Mouse (Mus musculus) CH12.LX (cell line): ENCODE measurements at regions not wholly inside any gene's neighbourhood (a gene's known extent, or its start where the extent isn't known, plus 50 kb on each side); places are given as distances from the start of the nearest gene placed in this dataset.

Experiments
- DNase-seq: peaks from one replicate; pipeline ENCODE4 v3.0.0-alpha.2; 2013; ENCODE audit errors: extremely low read depth
- H3K27ac ChIP-seq: 2 replicates; pipeline ENCODE4 v1.5.1; 2012; ENCODE audit warnings: low read depth, mild to moderate bottlenecking, control low read depth, moderate library complexity; ENCODE audit not compliant: insufficient read depth
- H3K27me3 ChIP-seq: replicated peaks from 2 replicates; pipeline ENCODE3; 2012; ENCODE audit warnings: inconsistent platforms
- H3K36me3 ChIP-seq, 2 experiments: replicated peaks in 1 of 2; 2 replicates each; pipeline versions ENCODE3 to v1.6.1; 2012; ENCODE audit warnings: inconsistent platforms in 1 of 2, low read length in 1 of 2, mild to moderate bottlenecking in 1 of 2, mixed read lengths in 1 of 2, moderate library complexity in 1 of 2; ENCODE audit not compliant: control insufficient read depth in 1 of 2, insufficient read depth in 1 of 2
- H3K4me1 ChIP-seq, 2 experiments: 2 replicates each; pipeline ENCODE4 v1.6.1; 2012; ENCODE audit warnings: inconsistent platforms in 1 of 2, moderate library complexity in 1 of 2; ENCODE audit not compliant: insufficient read depth in 2 of 2, control insufficient read depth in 1 of 2
- H3K4me2 ChIP-seq: 2 replicates; pipeline ENCODE4 v1.6.1; 2012; ENCODE audit warnings: low read depth, mild to moderate bottlenecking, control low read depth; ENCODE audit not compliant: poor library complexity, insufficient read depth, severe bottlenecking
- H3K4me3 ChIP-seq, 3 experiments: fragments of 150-350 bp in 1 of 3; sonication (generic) in 1 of 3; replicated peaks in 1 of 3; 2 replicates each; pipeline versions ENCODE3 to v1.5.1; 2011 to 2012; ENCODE audit warnings: low read depth in 2 of 3, low read length in 2 of 3, mild to moderate bottlenecking in 2 of 3, moderate library complexity in 2 of 3, control low read depth in 1 of 3, improper control_type of control experiment in 1 of 3, inconsistent platforms in 1 of 3, mixed read lengths in 1 of 3; ENCODE audit not compliant: poor library complexity in 1 of 3
- H3K79me2 ChIP-seq: replicated peaks from 2 replicates; pipeline ENCODE4 v1.6.1; 2012; ENCODE audit warnings: mild to moderate bottlenecking, moderate library complexity; ENCODE audit not compliant: control insufficient read depth, poor library complexity, insufficient read depth, severe bottlenecking; ENCODE audit errors: extremely low read depth
- H3K9ac ChIP-seq: 2 replicates; pipeline ENCODE4 v1.6.1; 2012; ENCODE audit warnings: low read depth, mild to moderate bottlenecking, control low read depth, moderate library complexity; ENCODE audit not compliant: insufficient read depth
- H3K9me3 ChIP-seq: replicated peaks from 2 replicates; pipeline ENCODE3; 2012; ENCODE audit warnings: low read length, inconsistent platforms, mixed read lengths
- BHLHE40 ChIP-seq: IDR thresholded peaks from 2 replicates; pipeline ENCODE4 v1.6.1; 2011; ENCODE audit warnings: mild to moderate bottlenecking, low read depth, low read length, improper control_type of control experiment
- CHD1 ChIP-seq: IDR thresholded peaks from 2 replicates; pipeline ENCODE4 v1.6.1; 2012; ENCODE audit warnings: low read depth, low read length, improper control_type of control experiment, inconsistent platforms
- CTCF ChIP-seq, 2 experiments: IDR thresholded peaks in 1 of 2; conservative IDR thresholded peaks in 1 of 2; 2 replicates each; pipeline ENCODE4 v1.5.1; 2011 to 2012; ENCODE audit warnings: low read depth in 2 of 2, low read length in 2 of 2, improper control_type of control experiment in 1 of 2, inconsistent platforms in 1 of 2, mild to moderate bottlenecking in 1 of 2, moderate library complexity in 1 of 2
- ELF1 ChIP-seq: IDR thresholded peaks from 2 replicates; pipeline ENCODE4 v1.6.1; 2014; ENCODE audit warnings: low read depth, mild to moderate bottlenecking, inconsistent platforms, low read length, improper control_type of control experiment
- EP300 ChIP-seq: IDR thresholded peaks from 2 replicates; pipeline ENCODE4 v1.6.1; 2011; ENCODE audit warnings: low read length, improper control_type of control experiment
- ETS1 ChIP-seq: conservative IDR thresholded peaks from 2 replicates; pipeline ENCODE4 v1.6.1; 2012; ENCODE audit warnings: low read depth, mild to moderate bottlenecking, inconsistent platforms, low read length, improper control_type of control experiment, moderate library complexity
- HCFC1 ChIP-seq: IDR thresholded peaks from 2 replicates; pipeline ENCODE4 v1.6.1; 2012; ENCODE audit warnings: low read depth, mild to moderate bottlenecking, inconsistent platforms, low read length, improper control_type of control experiment
- JUND ChIP-seq: conservative IDR thresholded peaks from 2 replicates; pipeline ENCODE4 v1.6.1; 2011; ENCODE audit warnings: low read depth, low read length, improper control_type of control experiment
- KAT2A ChIP-seq: IDR thresholded peaks from 2 replicates; pipeline ENCODE4 v1.6.1; 2012; ENCODE audit warnings: low read length, improper control_type of control experiment, inconsistent platforms; ENCODE audit not compliant: insufficient replicate concordance
- MAFK ChIP-seq: IDR thresholded peaks from 2 replicates; pipeline ENCODE4 v1.6.1; 2011; ENCODE audit warnings: low read length, improper control_type of control experiment; ENCODE audit not compliant: insufficient replicate concordance
- MAX ChIP-seq: IDR thresholded peaks from 2 replicates; pipeline ENCODE4 v1.6.1; 2011; ENCODE audit warnings: low read length, improper control_type of control experiment
- MAZ ChIP-seq: IDR thresholded peaks from 2 replicates; pipeline ENCODE4 v1.6.1; 2012; ENCODE audit warnings: low read depth, mild to moderate bottlenecking, inconsistent platforms, low read length, improper control_type of control experiment, moderate library complexity
- MEF2A ChIP-seq: IDR thresholded peaks from 2 replicates; pipeline ENCODE4 v1.6.1; 2014; ENCODE audit warnings: low read depth, mild to moderate bottlenecking, inconsistent platforms, low read length, improper control_type of control experiment, borderline replicate concordance
- MXI1 ChIP-seq: IDR thresholded peaks from 2 replicates; pipeline ENCODE4 v1.6.1; 2011; ENCODE audit warnings: mild to moderate bottlenecking, low read depth, low read length, improper control_type of control experiment
- NELFE ChIP-seq: IDR thresholded peaks from 2 replicates; pipeline ENCODE4 v1.6.1; 2011; ENCODE audit warnings: low read depth, low read length, improper control_type of control experiment
- PAX5 ChIP-seq: IDR thresholded peaks from 2 replicates; pipeline ENCODE4 v1.6.1; 2012; ENCODE audit warnings: low read length, inconsistent platforms, mixed read lengths
- POLR2A ChIP-seq: IDR thresholded peaks from 2 replicates; pipeline ENCODE4 v1.6.1; 2011; ENCODE audit warnings: low read depth, mild to moderate bottlenecking, improper control_type of control experiment, low read length
- POLR2AphosphoS2 ChIP-seq: IDR thresholded peaks from 2 replicates; pipeline ENCODE4 v1.6.1; 2011; ENCODE audit warnings: low read depth, low read length, improper control_type of control experiment
- RCOR1 ChIP-seq: conservative IDR thresholded peaks from 2 replicates; pipeline ENCODE4 v1.6.1; 2012; ENCODE audit warnings: low read depth, mild to moderate bottlenecking, inconsistent platforms, low read length, improper control_type of control experiment
- SMC3 ChIP-seq: IDR thresholded peaks from 2 replicates; pipeline ENCODE4 v1.6.1; 2011; ENCODE audit warnings: low read depth, low read length, improper control_type of control experiment
- TBP ChIP-seq: conservative IDR thresholded peaks from 2 replicates; pipeline ENCODE4 v1.6.1; 2011; ENCODE audit warnings: low read depth, low read length, improper control_type of control experiment
- TCF12 ChIP-seq: IDR thresholded peaks from 2 replicates; pipeline ENCODE4 v1.6.1; 2014; ENCODE audit warnings: low read depth, mild to moderate bottlenecking, inconsistent platforms, low read length, improper control_type of control experiment
- USF1 ChIP-seq: IDR thresholded peaks from 2 replicates; pipeline ENCODE4 v1.6.1; 2014; ENCODE audit warnings: low read depth, mild to moderate bottlenecking, inconsistent platforms, low read length, improper control_type of control experiment
- USF2 ChIP-seq: conservative IDR thresholded peaks from 2 replicates; pipeline ENCODE4 v1.6.1; 2011; ENCODE audit warnings: low read depth, low read length, improper control_type of control experiment
- ZMIZ1 ChIP-seq: IDR thresholded peaks from 2 replicates; pipeline ENCODE4 v1.6.1; 2012; ENCODE audit warnings: low read depth, mild to moderate bottlenecking, inconsistent platforms, low read length, improper control_type of control experiment
- ZNF384 ChIP-seq: IDR thresholded peaks from 2 replicates; pipeline ENCODE4 v1.6.1; 2012; ENCODE audit warnings: low read depth, low read length, improper control_type of control experiment, inconsistent platforms
- dilution Hi-C: fragments of 300-500 bp; cut with MboI; formaldehyde crosslinking; loops from 2 replicates; pipeline ENCODE4 v1.14.3; 2020; ENCODE audit warnings: low sequenced_read_pairs; ENCODE audit not compliant: extremely low pct_unique_long_range_greater_than_20kb, extremely low pct_ligation_motif_present
- in situ Hi-C: fragments of 300-500 bp; cut with MboI; formaldehyde crosslinking; loops from 3 replicates; pipeline ENCODE4 v1.14.3; 2019; ENCODE audit warnings: low sequenced_read_pairs, low pct_ligation_motif_present, low pct_unique_long_range_greater_than_20kb, mixed read lengths

DNA sequence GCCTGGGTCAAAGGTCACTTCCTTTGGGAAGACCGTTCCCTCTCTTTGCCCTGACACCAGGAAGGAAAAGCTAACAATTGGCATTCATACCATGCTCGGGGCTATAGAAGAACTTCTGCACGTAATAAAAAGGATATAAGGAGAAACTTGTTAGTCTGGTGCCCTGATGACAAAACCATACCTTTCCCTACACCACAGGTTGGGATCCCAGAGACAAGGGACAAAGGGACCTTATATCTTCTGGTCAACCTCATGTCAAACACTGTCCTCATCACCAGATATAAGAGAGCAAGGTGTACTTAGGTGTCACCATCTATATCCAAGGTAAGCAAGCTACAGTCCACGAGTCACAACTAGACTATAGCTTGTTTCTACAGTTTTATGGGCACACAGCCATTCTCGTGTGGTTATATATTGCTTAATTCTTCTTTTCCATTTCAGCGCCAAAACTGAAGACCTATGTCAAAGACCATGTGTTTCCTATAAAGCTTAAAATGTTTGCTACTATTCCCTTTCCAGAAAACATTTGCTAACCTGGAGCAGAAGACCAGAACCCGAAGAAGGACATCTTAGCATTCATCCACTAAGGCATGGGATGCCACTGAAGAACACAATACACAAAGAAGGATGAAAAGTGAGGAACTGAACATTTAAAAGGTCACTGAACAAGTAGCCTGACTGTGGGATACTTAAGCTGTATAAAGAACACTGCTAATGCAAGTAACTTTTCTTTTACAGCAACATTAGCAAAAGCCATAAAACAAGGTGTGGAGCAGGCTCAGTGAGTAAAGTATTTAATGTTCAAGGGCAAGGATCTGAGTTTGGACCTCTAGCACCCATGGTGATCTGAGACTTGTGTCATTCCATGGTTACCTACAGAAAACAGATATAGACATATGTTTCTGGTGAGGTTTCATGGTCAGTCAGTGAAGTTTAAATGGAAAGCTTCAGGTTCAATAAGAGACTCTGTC lies 437.7 kb upstream of the Cd180 start:
- Histone ChIP-seq H3K9me3 (no peaks in the 10 kb centered on the region), H3K27me3 (no peaks in the 10 kb centered on the region), H3K36me3 (no peaks in the 10 kb centered on the region), H3K4me2 (no peak overlapping the region), H3K4me3 (no peak overlapping the region), H3K27ac (no peak overlapping the region), H3K4me1 (no peaks in the 10 kb centered on the region), H3K79me2 (no peaks in the 10 kb centered on the region), H3K9ac (no peak overlapping the region)
- in situ Hi-C loops (no loop called here), dilution Hi-C loops (no loop called here)
- TF ChIP-seq ETS1 = no peak
- no peak for TF ChIP-seq CTCF (conservative IDR thresholded peaks at IDR 0.05 in 1 of 2, IDR thresholded peaks at IDR 0.05 in 1 of 2; ENCODE audit: low read depth in 2 of 2, low read length in 2 of 2)
- TF ChIP-seq BHLHE40 = no peak
- TF ChIP-seq MAZ = no peak
- no peak for TF ChIP-seq MAFK
- no peak for TF ChIP-seq KAT2A
- no peak for TF ChIP-seq SMC3
- TF ChIP-seq USF2 = no peak
- TF ChIP-seq JUND = no peak
- TF ChIP-seq ZNF384 = no peak
- no peak for TF ChIP-seq RCOR1
- no peak for TF ChIP-seq POLR2AphosphoS2
- no peak for TF ChIP-seq EP300
- TF ChIP-seq TCF12 = no peak
- TF ChIP-seq NELFE = no peak
- no peak for TF ChIP-seq MEF2A
- DNase-seq = no peak

DNA sequence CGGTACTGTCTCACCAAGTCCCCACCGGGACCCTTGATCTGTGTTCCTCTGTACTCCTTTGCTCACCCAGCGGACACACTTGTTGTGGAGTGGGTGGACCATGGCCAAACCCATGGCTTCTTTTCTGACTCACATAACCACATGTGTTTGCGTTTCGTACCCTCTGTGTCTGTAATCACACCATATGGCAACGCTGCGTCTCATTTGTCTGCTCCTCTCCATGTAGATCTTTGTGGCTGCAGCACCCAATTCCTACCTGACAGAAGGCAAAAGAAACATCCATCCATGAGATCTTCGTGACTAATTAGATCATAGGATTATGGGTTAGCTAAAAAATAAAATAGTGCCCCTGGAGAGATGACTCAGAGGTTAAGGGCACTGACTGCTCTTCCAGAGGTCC lies 435.2 kb upstream of the Cd180 start:
- Histone ChIP-seq H3K4me3 (no peak overlapping the region), H3K9me3 (no peaks in the 10 kb centered on the region), H3K9ac (no peak overlapping the region), H3K4me2 (no peak overlapping the region), H3K4me1 (no peaks in the 10 kb centered on the region), H3K36me3 (no peaks in the 10 kb centered on the region), H3K27ac (no peak overlapping the region), H3K27me3 (no peaks in the 10 kb centered on the region), H3K79me2 (no peaks in the 10 kb centered on the region)
- TF ChIP-seq ZMIZ1 = no peak
- no peak for TF ChIP-seq EP300
- no peak for TF ChIP-seq RCOR1
- no peak for TF ChIP-seq USF1
- TF ChIP-seq TBP = no peak
- no peak for TF ChIP-seq CHD1
- TF ChIP-seq ETS1 = no peak
- TF ChIP-seq POLR2A = no peak
- TF ChIP-seq PAX5 = no peak
- TF ChIP-seq ELF1 = no peak
- TF ChIP-seq MXI1 = no peak
- TF ChIP-seq MAX = no peak
- TF ChIP-seq HCFC1 = no peak
- TF ChIP-seq TCF12 = no peak
- no peak for TF ChIP-seq CTCF (conservative IDR thresholded peaks at IDR 0.05 in 1 of 2, IDR thresholded peaks at IDR 0.05 in 1 of 2; ENCODE audit: low read depth in 2 of 2, low read length in 2 of 2)
- no peak for TF ChIP-seq POLR2AphosphoS2
- TF ChIP-seq ZNF384 = no peak
- dilution Hi-C loops = no loop called here
- no peak for DNase-seq
- in situ Hi-C loops = no loop called here
